Mouse (Mus musculus): ENCODE measurements around the gene Gnpat. TPM values are rescaled to one million over a fixed set of nuclear protein-coding genes. Genes with fewer than 3 reads are reported as not detected.

Gene Gnpat
- polyA plus RNA-seq, 1 experiment, result 306 TPM

- peaks cover 38% of the 10 kb centered on the region for H3K4me1 ChIP-seq (ENCODE audit: control insufficient read depth, insufficient read depth, low read length)
- TF ChIP-seq CTCF (IDR thresholded peaks at IDR 0.05; ENCODE audit: insufficient read depth, low read depth, low read length) (no peak), POLR2A (IDR thresholded peaks at IDR 0.05; ENCODE audit: insufficient read depth, low read depth, low read length) (no peak)
- WGBS, result 83% methylated on average over 15 of the region's 15 CpGs
- H3K4me3 ChIP-seq (ENCODE audit: insufficient read depth, low read depth, low read length), result no peak overlapping the region
- no peak overlapping the region for H3K27ac ChIP-seq (ENCODE audit: insufficient read depth, low read depth, low read length)
Measured at GRCm38 (mm10) chr8:124923971-124924652, 61.3 kb downstream of the Gnpat start.

GRCm38 (mm10) chr8:124925544-124926266 is 62.9 kb downstream of the Gnpat start:
- WGBS, result 76% methylated on average over 14 of the region's 14 CpGs
- H3K4me1 ChIP-seq (ENCODE audit: control insufficient read depth, insufficient read depth, low read length), result peaks cover 35% of the 10 kb centered on the region
- no peak overlapping the region for H3K27ac ChIP-seq (ENCODE audit: insufficient read depth, low read depth, low read length)
- no peak overlapping the region for H3K4me3 ChIP-seq (ENCODE audit: insufficient read depth, low read depth, low read length)
- no peak for TF ChIP-seq CTCF (IDR thresholded peaks at IDR 0.05; ENCODE audit: insufficient read depth, low read depth, low read length)
- no peak for TF ChIP-seq POLR2A (IDR thresholded peaks at IDR 0.05; ENCODE audit: insufficient read depth, low read depth, low read length)

GRCm38 (mm10) chr8:124926351-124926771 is 63.5 kb downstream of the Gnpat start:
- no peak overlapping the region for H3K27ac ChIP-seq (ENCODE audit: insufficient read depth, low read depth, low read length)
- TF ChIP-seq POLR2A (IDR thresholded peaks at IDR 0.05; ENCODE audit: insufficient read depth, low read depth, low read length), result no peak
- no peak for TF ChIP-seq CTCF (IDR thresholded peaks at IDR 0.05; ENCODE audit: insufficient read depth, low read depth, low read length)
- 55% methylated on average over 10 of the region's 10 CpGs for WGBS
- no peak overlapping the region for H3K4me3 ChIP-seq (ENCODE audit: insufficient read depth, low read depth, low read length)
- H3K4me1 ChIP-seq (ENCODE audit: control insufficient read depth, insufficient read depth, low read length), result peaks cover 35% of the 10 kb centered on the region

- TF ChIP-seq POLR2A (IDR thresholded peaks at IDR 0.05; ENCODE audit: insufficient read depth, low read depth, low read length), result no peak
- no peak for TF ChIP-seq CTCF (IDR thresholded peaks at IDR 0.05; ENCODE audit: insufficient read depth, low read depth, low read length)
- WGBS, result 85% methylated on average over 11 of the region's 11 CpGs
- Histone ChIP-seq H3K4me1 (ENCODE audit: control insufficient read depth, insufficient read depth, low read length) (peaks cover 21% of the 10 kb centered on the region), H3K4me3 (ENCODE audit: insufficient read depth, low read depth, low read length) (no peak overlapping the region), H3K27ac (ENCODE audit: insufficient read depth, low read depth, low read length) (no peak overlapping the region)
Measured at GRCm38 (mm10) chr8:124929006-124929405, 66.2 kb downstream of the Gnpat start.

GRCm38 (mm10) chr8:124930086-124930485 is 67.3 kb downstream of the Gnpat start:
- no peak overlapping the region for H3K27ac ChIP-seq (ENCODE audit: insufficient read depth, low read depth, low read length)
- H3K4me1 ChIP-seq (ENCODE audit: control insufficient read depth, insufficient read depth, low read length), result peaks cover 14% of the 10 kb centered on the region

GRCm38 (mm10) chr8:124930649-124931048 is 67.8 kb downstream of the Gnpat start:
- H3K27ac ChIP-seq (ENCODE audit: insufficient read depth, low read depth, low read length), result no peak overlapping the region
- H3K4me1 ChIP-seq (ENCODE audit: control insufficient read depth, insufficient read depth, low read length), result peaks cover 13% of the 10 kb centered on the region
- WGBS, result 73% methylated on average over 4 of the region's 4 CpGs
- TF ChIP-seq POLR2A (IDR thresholded peaks at IDR 0.05; ENCODE audit: insufficient read depth, low read depth, low read length), result no peak
- no peak for TF ChIP-seq CTCF (IDR thresholded peaks at IDR 0.05; ENCODE audit: insufficient read depth, low read depth, low read length)
- no peak overlapping the region for H3K4me3 ChIP-seq (ENCODE audit: insufficient read depth, low read depth, low read length)

More at GRCm38 (mm10) chr8:124930086-124930485, 67.3 kb downstream of the Gnpat start:
- 74% methylated on average over 13 of the region's 13 CpGs for whole genome bisulfite sequencing
- no peak for TF ChIP-seq POLR2A (IDR thresholded peaks at IDR 0.05; ENCODE audit: insufficient read depth, low read depth, low read length)
- TF ChIP-seq CTCF (IDR thresholded peaks at IDR 0.05; ENCODE audit: insufficient read depth, low read depth, low read length), result no peak
- H3K4me3 ChIP-seq (ENCODE audit: insufficient read depth, low read depth, low read length), result no peak overlapping the region

GRCm38 (mm10) chr8:124932435-124932834 is 69.6 kb downstream of the Gnpat start:
- Histone ChIP-seq H3K4me3 (ENCODE audit: insufficient read depth, low read depth, low read length) (no peak overlapping the region), H3K4me1 (ENCODE audit: control insufficient read depth, insufficient read depth, low read length) (peaks cover 3% of the 10 kb centered on the region; the same call in 1 of the 2 replicates), H3K27ac (ENCODE audit: insufficient read depth, low read depth, low read length) (no peak overlapping the region)
- TF ChIP-seq POLR2A (IDR thresholded peaks at IDR 0.05; ENCODE audit: insufficient read depth, low read depth, low read length) (no peak), CTCF (IDR thresholded peaks at IDR 0.05; ENCODE audit: insufficient read depth, low read depth, low read length) (no peak)
- WGBS, result 64% methylated on average over 3 of the region's 3 CpGs

- 77% methylated on average over 5 of the region's 5 CpGs for WGBS
- H3K27ac ChIP-seq (ENCODE audit: insufficient read depth, low read depth, low read length), result no peak overlapping the region
- no peaks in the 10 kb centered on the region for H3K4me1 ChIP-seq (ENCODE audit: control insufficient read depth, insufficient read depth, low read length)
- H3K4me3 ChIP-seq (ENCODE audit: insufficient read depth, low read depth, low read length), result no peak overlapping the region
- TF ChIP-seq POLR2A (IDR thresholded peaks at IDR 0.05; ENCODE audit: insufficient read depth, low read depth, low read length) (no peak), CTCF (IDR thresholded peaks at IDR 0.05; ENCODE audit: insufficient read depth, low read depth, low read length) (no peak)
Measured at GRCm38 (mm10) chr8:124935116-124935515, 72.3 kb downstream of the Gnpat start.

GRCm38 (mm10) chr8:124936699-124937098 is 73.9 kb downstream of the Gnpat start:
- H3K27ac ChIP-seq (ENCODE audit: insufficient read depth, low read depth, low read length), result no peak overlapping the region
- 97% methylated on average over 10 of the region's 10 CpGs for WGBS
- TF ChIP-seq POLR2A (IDR thresholded peaks at IDR 0.05; ENCODE audit: insufficient read depth, low read depth, low read length), result no peak
- no peak for TF ChIP-seq CTCF (IDR thresholded peaks at IDR 0.05; ENCODE audit: insufficient read depth, low read depth, low read length)
- no peak overlapping the region for H3K4me3 ChIP-seq (ENCODE audit: insufficient read depth, low read depth, low read length)
- H3K4me1 ChIP-seq (ENCODE audit: control insufficient read depth, insufficient read depth, low read length), result peaks cover 4% of the 10 kb centered on the region; the same call in 1 of the 2 replicates

Data from olfactory bulb, adult 2 months (tissue).